In genomic region chr13:47836491-47836890, GRCm38 (mm10) we compare ENCODE assay signal across 8 mouse cellular contexts.
A peak's percentile ranks its signal among the peaks of the same experiment; 100 is the strongest.
DNase-seq lines count a peak whose midpoint lies in the region; ATAC-seq and TF ChIP-seq lines count a peak whose summit lies in the region.

No protein-coding gene starts in this region.

- no peak overlapping the region for H3K27ac ChIP-seq in intestine, postnatal 0 days (ENCODE audit: low read depth, low read length)
- no peak overlapping the region for H3K27ac ChIP-seq in intestine, embryonic 15.5 days
- no peak overlapping the region for H3K27ac ChIP-seq in ES-Bruce4 (ENCODE audit: insufficient read depth, low read length)

- TF ChIP-seq EP300 in ES-Bruce4 (IDR thresholded peaks at IDR 0.05; ENCODE audit: insufficient read depth, low read depth, low read length): no peak

- no peak for ATAC-seq in intestine, postnatal 0 days
- ATAC-seq in intestine, embryonic 15.5 days: no peak
- no peak for ATAC-seq in megakaryocyte progenitor cell, adult 5-6 weeks (replicated peaks; ENCODE audit: poor library complexity)

- peak; percentile 18 for DNase-seq in WW6 (ENCODE audit: low read depth, low spot score)
- DNase-seq in heart, postnatal 36 days: peak; percentile 36 to 56
- peak; percentile 36 for DNase-seq in lung, postnatal 14 days
- no peak for DNase-seq in thymus, postnatal 0 days (ENCODE audit: low spot score)

- no peaks in the 10 kb centered on the region for H3K4me1 ChIP-seq in intestine, postnatal 0 days (replicated peaks; ENCODE audit: control insufficient read depth, insufficient read depth, low read length)
- H3K4me1 ChIP-seq in intestine, embryonic 15.5 days (replicated peaks): no peaks in the 10 kb centered on the region
- no peaks in the 10 kb centered on the region for H3K4me1 ChIP-seq in ES-Bruce4 (ENCODE audit: control insufficient read depth, insufficient read depth, low read length)

- H3K27me3 ChIP-seq in intestine, postnatal 0 days (replicated peaks; ENCODE audit: control insufficient read depth, insufficient read depth, low read length): no peaks in the 10 kb centered on the region
- no peaks in the 10 kb centered on the region; the same call in 1 of the 2 replicates for H3K27me3 ChIP-seq in intestine, embryonic 15.5 days (replicated peaks)
- H3K27me3 ChIP-seq in ES-Bruce4 (ENCODE audit: control insufficient read depth, insufficient read depth, low read length, poor library complexity, severe bottlenecking): no peaks in the 10 kb centered on the region

- no peak for TF ChIP-seq POLR2A in ES-Bruce4 (IDR thresholded peaks at IDR 0.05; ENCODE audit: insufficient read depth, low read length)

- no peaks in the 10 kb centered on the region for H3K36me3 ChIP-seq in intestine, postnatal 0 days (ENCODE audit: control insufficient read depth, insufficient read depth)
- H3K36me3 ChIP-seq in intestine, embryonic 15.5 days: no peaks in the 10 kb centered on the region
- no peaks in the 10 kb centered on the region for H3K36me3 ChIP-seq in ES-Bruce4 (ENCODE audit: control insufficient read depth, insufficient read depth, low read length, poor library complexity, severe bottlenecking)

- H3K4me3 ChIP-seq in intestine, postnatal 0 days (ENCODE audit: low read depth, low read length): no peak overlapping the region
- no peak overlapping the region for H3K4me3 ChIP-seq in intestine, embryonic 15.5 days (replicated peaks)
- H3K4me3 ChIP-seq in ES-Bruce4 (ENCODE audit: low read depth, low read length): no peak overlapping the region

- intact Hi-C loops in heart, postnatal 36 days (cut with DNase I): loop anchor here (2.0 kb wide), 2 partner anchors 436 to 628 kb away; no protein-coding TSS in a partner anchor

- no peak overlapping the region for H3K9ac ChIP-seq in intestine, postnatal 0 days (ENCODE audit: low read depth, low read length)
- H3K9ac ChIP-seq in intestine, embryonic 15.5 days: no peak overlapping the region
- no peak overlapping the region for H3K9ac ChIP-seq in ES-Bruce4 (ENCODE audit: low read depth, poor library complexity, severe bottlenecking)

- H3K9me3 ChIP-seq in intestine, postnatal 0 days (ENCODE audit: control insufficient read depth): no peaks in the 10 kb centered on the region
- no peaks in the 10 kb centered on the region for H3K9me3 ChIP-seq in intestine, embryonic 15.5 days
- no peaks in the 10 kb centered on the region for H3K9me3 ChIP-seq in ES-Bruce4 (replicated peaks; ENCODE audit: control insufficient read depth, insufficient read depth, low read length, poor library complexity, severe bottlenecking)

- WGBS in intestine, postnatal 0 days: 47% methylated on average over 9 of the region's 9 CpGs
- WGBS in intestine, embryonic 15.5 days: 45% methylated on average over 9 of the region's 9 CpGs

- TF ChIP-seq CTCF in intestine, postnatal 0 days (IDR thresholded peaks at IDR 0.05; ENCODE audit: low read depth): peak; percentile 46
- TF ChIP-seq CTCF in ES-Bruce4 (IDR thresholded peaks at IDR 0.05; ENCODE audit: low read depth, low read length): peak; percentile 25

- no peak overlapping the region for H3K4me2 ChIP-seq in intestine, postnatal 0 days (replicated peaks; ENCODE audit: low read depth)
- H3K4me2 ChIP-seq in intestine, embryonic 15.5 days (replicated peaks): no peak overlapping the region
